Mouse (Mus musculus) ES-CJ7 (cell line): ENCODE measurements around the gene N4bp2.
"Not testable (repeated sequence)": the region's sequence is repeated elsewhere in the genome, so short reads cannot be mapped to it uniquely, and the experiment has no call there.

Source experiments
- DNase-seq: peaks from one replicate; pipeline ENCODE4 v3.0.0; 2011; ENCODE audit warnings: low read depth, low spot score

Gene N4bp2

GRCm38 (mm10) chr5:65763916-65764785 lies 830 bp downstream of the N4bp2 start:
- DNase-seq: peak; percentile 72

DNA sequence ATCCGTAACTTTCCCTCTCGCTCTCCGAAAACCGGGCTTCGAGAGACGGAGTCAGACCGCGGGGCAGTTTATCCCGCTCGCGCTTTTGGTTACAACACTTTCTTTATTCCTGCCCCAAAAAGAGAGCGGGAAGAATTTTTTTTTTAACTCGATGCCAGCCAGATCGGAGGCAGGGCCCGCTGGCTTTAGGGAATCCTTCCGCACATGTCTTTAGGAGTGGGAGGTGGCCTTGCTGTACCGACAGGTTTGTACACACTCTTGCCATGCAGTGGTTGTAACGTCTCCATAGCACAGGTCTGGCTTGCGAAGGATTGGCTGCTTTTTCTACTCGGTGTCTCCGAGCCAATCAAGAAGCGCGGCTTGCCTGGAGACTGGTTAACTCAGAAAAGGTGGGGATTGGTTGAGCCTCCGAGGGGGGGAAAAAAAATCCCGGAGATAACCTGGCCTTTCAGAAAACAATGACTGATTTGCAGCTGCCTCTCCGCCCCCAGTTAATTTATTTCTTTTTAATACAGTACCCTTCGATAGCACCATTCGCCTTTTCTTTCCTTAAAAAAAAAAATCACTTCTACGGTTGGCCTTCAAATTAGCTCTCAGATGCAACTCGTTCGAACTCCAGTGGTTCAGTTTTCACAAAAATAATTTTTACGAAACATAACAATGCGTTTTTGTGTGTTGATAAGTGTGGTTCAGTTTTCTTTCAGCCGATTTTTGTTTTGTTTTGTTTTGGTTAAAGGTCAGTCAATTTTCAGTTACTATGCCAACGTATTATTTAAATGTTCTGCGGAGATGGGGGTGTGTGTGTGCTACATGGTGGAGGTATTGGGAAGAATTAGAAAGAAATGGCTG lies 1.7 kb downstream of the N4bp2 start:
- peak; percentile 94 for DNase-seq

DNA sequence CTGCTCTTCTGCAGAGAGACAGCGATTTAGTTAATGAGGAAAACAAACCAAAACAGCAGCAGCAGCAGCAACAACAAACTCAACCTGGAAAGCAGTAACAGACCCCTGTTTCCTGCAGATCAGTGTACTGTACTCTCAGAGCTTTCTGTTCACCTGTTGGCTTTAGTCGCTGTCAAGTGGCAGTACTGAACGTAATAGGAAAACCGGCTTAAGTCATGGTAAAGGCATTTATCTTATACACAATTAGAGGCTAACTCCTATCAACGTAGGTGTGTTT lies 2.3 kb downstream of the N4bp2 start:
- DNase-seq: no peak

DNA sequence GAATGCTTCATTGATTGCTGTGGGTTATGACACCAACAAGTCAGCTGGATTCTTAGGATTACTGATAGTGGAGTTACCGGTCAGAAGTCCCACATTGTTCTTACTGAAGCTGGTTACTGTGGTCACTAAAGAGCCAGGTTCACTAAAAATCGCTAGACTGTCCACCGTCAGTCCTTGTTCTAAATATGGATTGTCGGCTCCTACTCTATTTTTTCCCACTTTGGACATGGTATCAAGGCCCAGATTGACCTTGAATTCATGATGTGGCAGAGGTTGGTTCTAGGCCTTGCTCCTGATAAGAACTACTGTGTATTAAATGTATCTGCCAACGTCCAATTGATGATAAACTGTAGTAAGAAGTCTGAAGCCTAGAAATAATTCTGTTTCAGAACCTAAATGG lies 4.7 kb downstream of the N4bp2 start:
- no peak for DNase-seq

GRCm38 (mm10) chr5:65770065-65770464 lies 6.7 kb downstream of the N4bp2 start:
- DNase-seq: no peak

GRCm38 (mm10) chr5:65770493-65770892 lies 7.2 kb downstream of the N4bp2 start:
- DNase-seq: no peak

GRCm38 (mm10) chr5:65773957-65774356 lies 10.6 kb downstream of the N4bp2 start:
- DNase-seq: not testable (repeated sequence)

DNA sequence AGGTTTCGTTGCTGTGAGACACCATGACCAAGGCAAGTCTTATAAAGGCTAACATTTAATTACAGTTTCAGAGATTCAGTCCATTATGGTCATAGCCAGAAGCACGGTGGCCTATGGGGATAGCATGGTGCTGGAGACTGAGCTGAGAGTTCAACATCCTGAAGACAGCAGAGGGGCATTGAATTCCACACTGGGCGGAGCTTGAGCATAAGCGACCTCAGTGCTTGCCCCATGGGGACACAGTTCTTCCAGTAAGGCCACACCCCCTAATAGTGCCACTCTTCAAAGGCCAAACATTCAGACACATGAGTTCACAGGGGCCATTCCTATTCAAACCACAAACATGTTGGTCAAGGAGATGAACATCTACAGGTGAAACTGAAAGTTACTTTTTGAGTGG lies 12.8 kb downstream of the N4bp2 start:
- DNase-seq: peak; percentile 32

DNA sequence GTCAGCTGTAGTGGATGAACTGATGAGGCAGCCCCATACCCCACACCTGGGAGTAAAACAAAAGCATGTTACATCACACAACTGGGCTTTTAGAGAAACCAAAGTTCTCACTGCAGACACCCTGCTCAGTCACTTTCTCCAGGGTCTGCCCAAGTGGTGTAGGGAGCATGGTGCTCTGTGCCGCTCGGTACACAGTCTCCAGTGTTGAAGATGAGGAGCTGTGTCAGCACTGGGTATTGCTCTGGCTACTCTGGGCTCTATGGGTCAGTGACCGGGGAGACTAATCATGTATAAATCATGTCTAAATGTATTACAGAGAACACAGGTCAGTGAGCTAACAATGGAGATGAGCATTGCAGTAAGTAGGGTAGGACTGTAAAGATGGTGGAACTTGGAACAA lies 13.6 kb downstream of the N4bp2 start:
- DNase-seq: no peak

- DNase-seq: not testable (repeated sequence)
These were observed 15.7 kb downstream of the N4bp2 start for GRCm38 (mm10) chr5:65778986-65779385.

GRCm38 (mm10) chr5:65779401-65780063 lies 16.2 kb downstream of the N4bp2 start:
- no peak for DNase-seq

DNA sequence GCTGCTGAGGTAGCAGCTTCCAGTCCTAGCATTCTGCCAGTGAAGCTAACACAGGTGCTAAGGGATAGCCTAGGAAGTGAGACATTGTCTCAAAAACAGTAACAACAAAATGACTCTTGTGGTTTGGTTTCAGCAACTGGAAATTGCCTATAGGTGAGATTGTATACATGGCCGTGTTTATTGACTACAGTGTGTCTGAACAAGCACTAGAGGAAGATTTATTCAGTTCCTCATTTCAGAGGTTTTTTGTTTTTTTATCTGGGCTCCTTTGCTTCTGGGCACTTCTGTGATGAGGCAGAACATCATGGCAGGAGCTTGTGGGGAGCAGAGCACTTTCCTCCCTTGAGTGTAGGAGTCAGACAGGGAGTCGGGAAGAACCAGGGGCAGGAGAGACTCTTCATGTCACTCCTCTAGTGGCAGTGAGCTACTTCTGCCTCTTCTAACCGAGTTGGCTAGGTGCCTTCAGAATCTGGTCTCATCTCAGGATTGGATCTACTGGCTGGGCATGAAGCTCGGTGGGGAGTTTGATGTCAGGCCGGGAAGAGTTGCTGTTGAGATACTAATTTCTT lies 17.9 kb downstream of the N4bp2 start:
- no peak for DNase-seq

- no peak for DNase-seq
These were observed 18.7 kb downstream of the N4bp2 start for GRCm38 (mm10) chr5:65781769-65782715.

GRCm38 (mm10) chr5:65790604-65791225 lies 27.4 kb downstream of the N4bp2 start:
- no peak for DNase-seq

- DNase-seq: no peak
These were observed 30.9 kb downstream of the N4bp2 start for GRCm38 (mm10) chr5:65794202-65794601.

GRCm38 (mm10) chr5:65794702-65795101 lies 31.4 kb downstream of the N4bp2 start:
- DNase-seq: no peak

GRCm38 (mm10) chr5:65795293-65795993 lies 32.1 kb downstream of the N4bp2 start:
- no peak for DNase-seq

DNA sequence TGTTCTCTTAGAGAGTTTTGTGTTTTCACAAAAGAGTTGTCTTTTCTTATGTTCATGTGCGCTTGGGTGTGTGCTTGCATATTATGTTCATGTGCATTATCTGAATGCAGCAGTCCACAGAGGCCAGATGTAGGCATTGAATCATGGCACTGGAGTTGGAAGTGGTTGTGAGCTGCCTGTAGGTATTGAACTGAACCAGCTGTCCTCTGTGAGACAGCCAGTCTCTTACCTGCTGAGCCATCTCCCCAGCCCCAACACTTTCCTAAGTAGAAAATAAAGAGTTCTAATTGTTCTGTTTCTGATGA lies 32.6 kb downstream of the N4bp2 start:
- no peak for DNase-seq

- peak; percentile 64 for DNase-seq
These were observed 60.3 kb downstream of the N4bp2 start for GRCm38 (mm10) chr5:65823601-65824133.

- DNase-seq: no peak
These were observed 63.2 kb downstream of the N4bp2 start for GRCm38 (mm10) chr5:65826476-65826875.
